Mouse (Mus musculus) C2C12 (cell line): ENCODE measurements at regions not wholly inside any gene's neighbourhood (a gene's known extent, or its start where the extent isn't known, plus 50 kb on each side); places are given as distances from the start of the nearest gene placed in this dataset.
A peak's percentile ranks its signal among the peaks of the same experiment; 100 is the strongest.
"Not testable (repeated sequence)": the region's sequence is repeated elsewhere in the genome, so short reads cannot be mapped to it uniquely, and the experiment has no call there.

ENCODE experiments used
- H3K27me3 ChIP-seq: one replicate; pipeline ENCODE4 v1.6.1; 2011; ENCODE audit not compliant: control insufficient read depth, insufficient read depth, insufficient read length
- H3K36me3 ChIP-seq: one replicate; pipeline ENCODE4 v1.6.1; 2011; ENCODE audit not compliant: control insufficient read depth, insufficient read depth
- H3K4me3 ChIP-seq: one replicate; pipeline ENCODE4 v1.5.1; 2011; ENCODE audit warnings: mild to moderate bottlenecking, control low read depth; ENCODE audit not compliant: poor library complexity, insufficient read depth, severe bottlenecking
- H3K79me2 ChIP-seq: one replicate; pipeline ENCODE4 v1.6.1; 2011; ENCODE audit not compliant: control insufficient read depth, insufficient read depth
- H3K79me3 ChIP-seq: one replicate; pipeline ENCODE4 v1.6.1; 2011; ENCODE audit warnings: low read depth, control low read depth
- H3ac ChIP-seq: one replicate; pipeline ENCODE3; 2011; ENCODE audit warnings: low read depth; ENCODE audit not compliant: control insufficient read depth, insufficient read length
- CEBPB ChIP-seq: IDR thresholded peaks from one replicate; pipeline ENCODE4 v1.6.1; 2011; ENCODE audit warnings: low read depth, mild to moderate bottlenecking, control low read depth, moderate library complexity
- CTCF ChIP-seq: IDR thresholded peaks from one replicate; pipeline ENCODE4 v1.5.1; 2011; ENCODE audit not compliant: control insufficient read depth, insufficient read depth, insufficient read length
- FOSL1 ChIP-seq: IDR thresholded peaks from one replicate; pipeline ENCODE4 v1.8.0; 2011; ENCODE audit warnings: mild to moderate bottlenecking, low read length; ENCODE audit not compliant: poor library complexity, insufficient read depth, severe bottlenecking
- MAX ChIP-seq: IDR thresholded peaks from one replicate; pipeline ENCODE4 v1.6.1; 2011; ENCODE audit warnings: mild to moderate bottlenecking, control low read depth
- MYOD1 ChIP-seq: IDR thresholded peaks from one replicate; pipeline ENCODE4 v1.6.1; 2011; ENCODE audit warnings: low read depth; ENCODE audit not compliant: control insufficient read depth, insufficient read length
- MYOG ChIP-seq: IDR thresholded peaks from one replicate; pipeline ENCODE4 v1.6.1; 2011; ENCODE audit not compliant: control insufficient read depth, insufficient read length; ENCODE audit errors: extremely low read depth
- USF1 ChIP-seq: IDR thresholded peaks from one replicate; pipeline ENCODE4 v1.6.1; 2011; ENCODE audit warnings: low read depth, mild to moderate bottlenecking, control low read depth, moderate library complexity

DNA sequence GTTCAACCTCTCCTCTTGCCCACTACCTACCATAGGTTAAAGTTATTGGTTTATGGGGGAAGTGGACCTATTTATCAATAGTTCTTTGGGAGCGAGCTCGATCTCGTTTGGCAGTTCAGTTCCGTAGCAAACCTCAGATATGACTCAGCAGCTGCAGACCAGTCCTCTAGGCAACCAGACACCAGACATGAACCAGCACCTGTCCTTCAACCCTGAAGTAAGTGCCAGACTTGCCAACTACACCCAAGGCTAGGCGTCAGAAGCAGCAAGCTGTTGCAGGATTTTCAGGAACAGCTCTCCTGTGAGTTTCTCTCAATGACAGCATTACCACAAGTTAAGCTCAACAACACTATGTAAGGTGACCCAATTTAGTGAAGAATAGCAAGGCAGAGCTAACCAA, 53.3 kb upstream of the Trdn start:
- no peaks in the 10 kb centered on the region for H3K27me3 ChIP-seq

DNA sequence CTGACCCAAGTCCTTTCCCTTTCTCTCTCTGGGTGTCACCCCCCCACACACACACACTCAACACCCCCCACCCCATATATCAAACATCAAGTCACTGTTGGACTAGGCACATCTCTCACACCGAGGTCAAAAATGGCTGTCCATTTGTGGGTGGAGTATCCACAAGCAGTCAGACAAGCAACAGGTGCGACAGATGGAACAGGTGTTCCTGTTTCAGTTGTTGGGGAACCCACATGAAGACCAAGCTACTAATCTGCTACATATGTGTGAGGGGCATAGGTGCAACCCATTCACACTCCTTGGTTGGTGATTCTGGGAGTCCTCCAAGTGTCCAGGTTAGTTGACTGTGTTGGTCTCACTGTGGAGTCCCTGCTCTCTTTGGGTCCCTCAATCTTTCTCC, 58.1 kb upstream of the Trdn start:
- Histone ChIP-seq H3ac (no peak overlapping the region), H3K4me3 (no peak overlapping the region), H3K79me2 (no peaks in the 10 kb centered on the region), H3K36me3 (no peaks in the 10 kb centered on the region), H3K27me3 (no peaks in the 10 kb centered on the region), H3K79me3 (no peaks in the 10 kb centered on the region)
- TF ChIP-seq MYOG (no peak), CTCF (no peak), CEBPB (no peak), MAX (no peak), MYOD1 (no peak), FOSL1 (no peak), USF1 (no peak)

More for the DNA sequence above, 53.3 kb upstream of the Trdn start:
- Histone ChIP-seq H3K79me2 (no peaks in the 10 kb centered on the region), H3K79me3 (no peaks in the 10 kb centered on the region), H3ac (no peak overlapping the region), H3K4me3 (no peak overlapping the region), H3K36me3 (no peaks in the 10 kb centered on the region)
- no peak for TF ChIP-seq MYOG
- no peak for TF ChIP-seq CEBPB
- no peak for TF ChIP-seq USF1
- TF ChIP-seq MAX = no peak
- no peak for TF ChIP-seq FOSL1
- peak; percentile 62 for TF ChIP-seq MYOD1
- no peak for TF ChIP-seq CTCF

DNA sequence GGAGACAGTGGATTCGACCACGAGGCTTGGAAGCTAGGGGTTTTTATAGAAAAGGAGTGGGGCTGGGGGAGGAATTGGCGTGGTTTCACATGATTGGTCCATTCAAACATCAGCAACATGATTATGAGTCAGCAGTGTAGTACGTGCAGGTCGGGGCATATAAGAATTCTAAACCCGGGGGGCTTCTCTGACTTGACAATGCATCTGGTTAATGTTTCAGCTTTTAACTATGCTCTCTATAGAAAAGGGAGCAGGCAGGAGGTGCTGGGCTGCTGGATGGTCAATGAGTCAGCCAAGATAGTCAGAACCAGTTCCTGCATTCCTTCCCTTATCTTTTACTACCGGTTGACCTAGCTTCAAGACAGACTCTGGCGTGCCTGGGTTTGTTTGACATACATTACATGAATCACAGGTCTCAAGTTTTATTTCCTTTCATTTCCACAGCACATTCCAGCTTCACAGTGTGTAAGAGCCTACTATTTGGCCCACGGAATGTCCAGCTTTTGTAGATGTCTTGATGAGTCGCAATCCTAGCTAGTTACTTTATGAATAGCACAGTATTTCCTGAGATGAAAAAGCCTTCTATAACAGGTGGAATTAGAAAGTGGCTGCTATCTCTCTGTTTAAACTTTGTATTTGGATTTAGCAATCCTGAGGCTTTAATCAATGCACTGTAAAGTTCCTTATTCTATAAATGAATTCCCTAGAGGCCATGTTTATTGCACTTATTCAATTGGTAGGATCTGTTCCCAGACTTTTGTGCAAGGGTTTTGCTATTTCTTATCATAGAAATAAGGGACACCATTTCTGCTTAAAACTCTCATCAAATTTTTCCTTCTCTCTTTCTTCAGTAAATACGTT, 94.7 kb upstream of the Nkain2 start:
- H3ac ChIP-seq = no peak overlapping the region
- H3K27me3 ChIP-seq = no peaks in the 10 kb centered on the region
- no peaks in the 10 kb centered on the region for H3K79me3 ChIP-seq
- no peaks in the 10 kb centered on the region for H3K79me2 ChIP-seq
- H3K4me3 ChIP-seq = no peak overlapping the region
- no peaks in the 10 kb centered on the region for H3K36me3 ChIP-seq
- TF ChIP-seq CEBPB (no peak), MYOD1 (peak; percentile 51)

DNA sequence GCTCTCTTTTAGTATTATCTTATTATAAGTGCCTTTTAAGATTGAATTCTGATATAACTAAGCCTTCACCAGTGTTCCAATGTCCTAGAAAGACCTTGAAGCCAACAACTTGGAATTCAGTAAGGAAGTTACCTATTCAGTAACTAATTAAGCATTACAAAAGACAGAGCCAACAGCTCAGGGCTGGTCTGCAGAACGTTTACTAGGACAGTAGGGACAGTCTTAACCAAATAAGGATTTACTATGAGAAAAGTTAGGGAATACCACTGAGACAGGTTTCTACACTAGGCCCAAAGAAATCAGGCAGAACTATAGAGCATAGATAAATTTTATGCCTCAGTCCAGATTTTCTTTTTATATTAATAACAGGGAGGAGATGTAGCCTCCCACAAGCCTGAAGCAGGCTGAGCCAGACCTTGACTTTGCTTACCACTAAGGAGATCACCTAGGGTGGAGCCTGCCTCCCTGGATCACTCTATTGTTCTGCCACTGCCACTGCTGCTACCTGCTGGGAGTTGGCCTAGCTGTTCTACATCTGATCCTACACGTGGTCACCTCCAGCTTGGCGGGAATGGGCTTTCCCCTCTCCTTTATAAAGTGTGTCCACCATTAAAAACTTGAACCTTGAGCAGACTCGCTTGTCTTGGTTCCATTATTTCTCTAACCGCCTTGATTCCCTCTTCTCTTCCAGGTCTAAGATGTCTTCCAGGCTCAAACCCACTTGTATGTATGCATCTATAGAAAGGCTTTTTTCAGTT, 68.2 kb upstream of the Nkain2 start:
- H3K4me3 ChIP-seq, H3ac ChIP-seq, H3K36me3 ChIP-seq, H3K79me3 ChIP-seq, H3K79me2 ChIP-seq, H3K27me3 ChIP-seq: not testable (repeated sequence)

DNA sequence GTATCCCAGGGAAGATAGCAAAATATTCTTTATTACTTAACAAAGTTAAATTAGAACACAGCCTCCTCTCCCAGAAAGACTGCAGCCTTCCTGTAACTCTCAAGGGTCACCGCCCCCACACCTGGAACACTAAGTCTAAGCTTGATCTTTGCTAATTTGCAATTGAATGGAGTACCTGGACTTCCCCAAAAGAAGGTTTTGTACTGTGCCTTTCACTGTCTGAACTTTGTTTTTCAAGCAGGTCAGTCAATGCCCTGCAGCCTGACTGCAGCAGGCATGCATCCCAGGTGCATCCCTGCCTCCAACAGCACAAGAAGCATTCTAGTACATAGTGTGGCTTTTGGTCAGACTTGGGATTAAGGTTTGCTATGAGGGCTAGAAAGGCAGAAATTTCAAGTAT, 67.2 kb upstream of the Nkain2 start:
- H3ac ChIP-seq, H3K79me3 ChIP-seq, H3K36me3 ChIP-seq, H3K79me2 ChIP-seq, H3K27me3 ChIP-seq, H3K4me3 ChIP-seq: not testable (repeated sequence)

DNA sequence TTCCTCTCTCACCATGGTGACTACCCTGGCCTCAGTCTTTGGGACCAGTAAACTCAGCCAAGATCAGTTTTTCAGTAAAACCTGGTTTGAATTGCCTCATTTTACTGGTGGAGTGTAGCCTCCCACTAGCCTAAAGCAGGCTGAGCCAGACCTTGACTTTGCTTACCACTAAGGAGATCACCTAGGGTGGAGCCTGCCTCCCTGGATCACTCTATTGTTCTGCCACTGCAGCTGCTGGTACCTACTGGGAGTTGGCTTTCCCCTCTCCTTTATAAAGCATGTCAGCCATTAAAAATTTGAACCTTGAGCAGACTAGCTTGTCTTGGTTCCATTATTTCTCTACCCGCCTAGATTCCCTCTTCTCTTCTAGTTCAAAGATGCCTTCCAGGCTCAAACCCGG, 63.5 kb upstream of the Nkain2 start:
- not testable (repeated sequence) for H3K27me3 ChIP-seq, H3K79me2 ChIP-seq, H3K4me3 ChIP-seq, H3K79me3 ChIP-seq, H3ac ChIP-seq, H3K36me3 ChIP-seq
